In the genomic region with DNA sequence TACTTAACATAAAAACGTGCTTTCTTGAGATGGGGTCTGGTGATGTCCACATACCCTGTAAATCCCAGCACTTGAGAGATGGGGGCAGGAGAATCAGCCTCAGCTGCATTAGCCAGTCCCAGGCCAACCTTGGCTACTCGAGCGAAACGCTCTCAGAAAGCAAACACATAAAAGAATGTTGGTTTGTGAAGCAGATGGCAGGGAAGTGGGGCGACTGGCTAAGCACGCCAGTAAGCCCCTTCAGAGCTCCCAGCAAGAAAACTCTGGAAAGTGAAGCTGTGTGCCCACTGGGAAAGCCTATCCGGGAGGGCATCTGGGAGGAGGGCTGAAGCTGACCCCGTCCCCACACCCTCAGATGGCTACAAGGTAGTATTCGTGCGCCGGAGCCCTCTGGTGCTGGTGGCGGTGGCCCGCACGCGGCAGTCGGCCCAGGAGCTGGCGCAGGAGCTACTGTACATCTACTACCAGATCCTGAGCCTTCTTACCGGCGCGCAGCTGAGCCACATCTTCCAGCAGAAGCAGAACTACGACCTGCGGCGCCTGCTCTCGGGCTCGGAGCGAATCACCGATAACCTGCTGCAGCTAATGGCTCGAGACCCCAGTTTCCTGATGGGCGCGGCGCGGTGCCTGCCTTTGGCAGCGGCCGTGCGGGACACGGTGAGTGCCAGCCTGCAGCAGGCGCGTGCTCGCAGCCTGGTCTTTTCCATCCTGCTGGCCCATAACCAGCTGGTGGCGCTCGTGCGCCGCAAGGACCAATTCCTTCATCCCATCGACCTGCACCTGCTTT, we compare ENCODE assay signal across 8 mouse cellular contexts. TPM values are rescaled to one million over a fixed set of nuclear protein-coding genes. Genes with fewer than 3 reads are reported as not detected.
DNase-seq lines count a peak whose midpoint lies in the region; ATAC-seq lines count a peak whose summit lies in the region.

No protein-coding gene starts in this region.

- H3K27me3 ChIP-seq in heart, embryonic 10.5 days (ENCODE audit: insufficient read depth, poor library complexity, severe bottlenecking): peaks cover 52% of the 10 kb centered on the region
- H3K27me3 ChIP-seq in kidney, embryonic 16.5 days (ENCODE audit: insufficient read depth, low read length): peaks cover 9% of the 10 kb centered on the region

- peaks cover 18% of the 10 kb centered on the region for H3K4me1 ChIP-seq in heart, embryonic 10.5 days
- peaks cover 25% of the 10 kb centered on the region for H3K4me1 ChIP-seq in kidney, embryonic 16.5 days (ENCODE audit: insufficient read depth, low read length)

- peak overlapping the region; percentile 59 for H3K9ac ChIP-seq in kidney, embryonic 16.5 days (replicated peaks; ENCODE audit: low read length)

- H3K27ac ChIP-seq in heart, embryonic 10.5 days: peak overlapping the region; percentile 37
- no peak overlapping the region for H3K27ac ChIP-seq in kidney, embryonic 16.5 days (ENCODE audit: low read length)

- H3K9me3 ChIP-seq in heart, embryonic 10.5 days: no peaks in the 10 kb centered on the region
- no peaks in the 10 kb centered on the region for H3K9me3 ChIP-seq in kidney, embryonic 16.5 days (ENCODE audit: low read length)

- no peak for DNase-seq in heart, embryonic 10.5 days (ENCODE audit: low spot score)
- DNase-seq in heart, adult 11 months: no peak
- DNase-seq in cerebellum, postnatal 14 days: peak; percentile 95
- DNase-seq in frontal cortex, postnatal 14 days (ENCODE audit: low spot score in 2 of 2): peak; percentile 69 to 78
- peak; percentile 74 for DNase-seq in liver
- DNase-seq in naive thymus-derived CD4-positive, alpha-beta T cell, adult 2 months (ENCODE audit: low read depth): peak; percentile 19
- peak; percentile 61 for DNase-seq in telencephalon, adult 2 months (ENCODE audit: low read depth, low spot score)

- peak overlapping the region; percentile 58 for H3K4me3 ChIP-seq in heart, embryonic 10.5 days
- H3K4me3 ChIP-seq in kidney, embryonic 16.5 days (ENCODE audit: low read length): peak overlapping the region; percentile 45

- ATAC-seq in kidney, embryonic 16.5 days (ENCODE audit: low FRiP score, low TSS enrichment): peak; percentile 56; the same call in 1 of the 2 replicates

- H3K36me3 ChIP-seq in heart, embryonic 10.5 days: peaks cover 24% of the 10 kb centered on the region
- H3K36me3 ChIP-seq in kidney, embryonic 16.5 days (ENCODE audit: insufficient read depth, low read length): no peaks in the 10 kb centered on the region

- WGBS in heart, embryonic 10.5 days: 5% methylated on average over 44 of the region's 44 CpGs
- WGBS in kidney, embryonic 16.5 days: 6% methylated on average over 44 of the region's 44 CpGs

- H3K4me2 ChIP-seq in kidney, embryonic 16.5 days (replicated peaks; ENCODE audit: low read depth, low read length): peak overlapping the region; percentile 77

RNA-seq across cellular contexts. Expression of a gene that starts 5.6 kb away (rescaled TPM):
- 3.8 and 4.1 TPM in 2 replicates for polyA plus RNA-seq in heart, embryonic 10.5 days (2016; fragmentation: Nextera tagmentation; extraction: Ambion mirVana)
- polyA plus RNA-seq in kidney, embryonic 16.5 days (2015; fragmentation: Nextera tagmentation; extraction: Ambion mirVana): 2.1 and 2.8 TPM in 2 replicates

RNA-seq across cellular contexts. Expression of a gene that starts 13.1 kb away (rescaled TPM):
- 10.7 and 10.8 TPM in 2 replicates for polyA plus RNA-seq in heart, embryonic 10.5 days (2016; fragmentation: Nextera tagmentation; extraction: Ambion mirVana)
- polyA plus RNA-seq in kidney, embryonic 16.5 days (2015; fragmentation: Nextera tagmentation; extraction: Ambion mirVana): 12.9 and 13.6 TPM in 2 replicates

RNA-seq across cellular contexts. Expression of a gene that starts 27.2 kb away (rescaled TPM):
- not detected in 2 replicates for polyA plus RNA-seq in heart, embryonic 10.5 days (2016; fragmentation: Nextera tagmentation; extraction: Ambion mirVana)
- polyA plus RNA-seq in kidney, embryonic 16.5 days (2015; fragmentation: Nextera tagmentation; extraction: Ambion mirVana): not detected in 2 replicates

RNA-seq across cellular contexts. Expression of a gene that starts 28.0 kb away (rescaled TPM):
- 59.6 and 67.1 TPM in 2 replicates for polyA plus RNA-seq in heart, embryonic 10.5 days (2016; fragmentation: Nextera tagmentation; extraction: Ambion mirVana)
- polyA plus RNA-seq in kidney, embryonic 16.5 days (2015; fragmentation: Nextera tagmentation; extraction: Ambion mirVana): 71.5 and 83.7 TPM in 2 replicates

RNA-seq across cellular contexts. Expression of a gene that starts 34.4 kb away (rescaled TPM):
- polyA plus RNA-seq in heart, embryonic 10.5 days (2016; fragmentation: Nextera tagmentation; extraction: Ambion mirVana): 0.79 and 2.3 TPM in 2 replicates
- polyA plus RNA-seq in kidney, embryonic 16.5 days (2015; fragmentation: Nextera tagmentation; extraction: Ambion mirVana): 2.0 and 2.2 TPM in 2 replicates

Comparison
In these comparisons a context has a peak if more than half of its experiments do, and no peak if none do; other contexts are left out.
1. DNase-seq: peak in cerebellum, postnatal 14 days (2 of 2), frontal cortex, postnatal 14 days (2 of 2), liver (single experiment), naive thymus-derived CD4-positive, alpha-beta T cell, adult 2 months (single experiment) and telencephalon, adult 2 months (single experiment); none in heart, embryonic 10.5 days (single experiment) and heart, adult 11 months (single experiment).